Mouse (Mus musculus): Measurements from ENCODE around the gene Ifi203. TPM values are rescaled to one million over a fixed set of nuclear protein-coding genes. Genes with fewer than 3 reads are reported as not detected.
"Not testable (repeated sequence)": the region's sequence is repeated elsewhere in the genome, so short reads cannot be mapped to it uniquely, and the experiment has no call there.

Gene Ifi203
- polyA plus RNA-seq, 1 experiment from 2014 or later: 2.0 TPM

DNA sequence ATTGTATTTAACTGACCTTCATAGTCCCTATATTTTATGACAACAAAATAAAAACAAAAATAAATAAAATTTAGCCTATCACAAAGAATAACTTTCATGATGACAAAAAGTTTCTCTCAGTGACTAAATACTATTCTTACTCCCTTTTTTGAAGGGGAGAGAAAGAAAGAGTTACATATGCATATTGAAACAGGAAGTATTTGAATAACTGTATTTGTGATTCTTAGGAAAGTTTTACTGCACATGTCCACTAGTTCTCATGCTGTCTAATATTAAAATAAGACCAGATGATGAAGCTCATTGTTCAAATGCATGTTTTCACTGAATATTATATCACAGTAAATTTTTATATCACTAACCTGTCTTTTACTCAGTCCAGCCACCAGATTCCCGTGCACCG lies 950 bp downstream of the Ifi203 start:
- H3K4me3 ChIP-seq (replicated peaks); H3K9me3 ChIP-seq (replicated peaks); H3K9ac ChIP-seq; H3K4me2 ChIP-seq; H3K27me3 ChIP-seq; H3K36me3 ChIP-seq; ATAC-seq (replicated peaks; ENCODE audit: low FRiP score); H3K4me1 ChIP-seq; H3K27ac ChIP-seq: not testable (repeated sequence)
- 93% methylated on average over 2 of the region's 2 CpGs for WGBS

DNA sequence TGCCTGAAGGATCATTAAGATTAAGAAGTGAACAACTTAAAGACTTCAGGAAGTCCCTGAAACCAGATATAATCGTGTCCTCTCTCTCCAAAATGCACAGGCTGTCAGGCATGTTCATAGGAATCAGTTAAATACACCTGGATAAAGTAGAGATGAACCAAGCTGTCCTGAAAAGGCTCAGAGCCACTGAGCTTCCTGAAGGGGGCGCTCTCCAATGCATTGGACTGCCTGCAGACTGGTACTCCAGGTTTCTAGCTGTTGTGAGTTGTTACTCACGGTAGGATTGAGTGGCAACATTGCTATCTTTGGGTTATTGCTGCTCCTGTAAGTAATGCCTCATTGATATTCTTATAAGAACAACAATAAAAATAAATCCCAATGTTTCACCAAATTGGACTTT lies 23.2 kb downstream of the Ifi203 start:
- not testable (repeated sequence) for H3K9ac ChIP-seq; H3K36me3 ChIP-seq; H3K27me3 ChIP-seq; H3K4me2 ChIP-seq; H3K4me3 ChIP-seq (replicated peaks); H3K4me1 ChIP-seq; ATAC-seq (replicated peaks; ENCODE audit: low FRiP score); H3K9me3 ChIP-seq (replicated peaks); H3K27ac ChIP-seq
- WGBS: 67% methylated on average over 3 of the region's 3 CpGs

DNA sequence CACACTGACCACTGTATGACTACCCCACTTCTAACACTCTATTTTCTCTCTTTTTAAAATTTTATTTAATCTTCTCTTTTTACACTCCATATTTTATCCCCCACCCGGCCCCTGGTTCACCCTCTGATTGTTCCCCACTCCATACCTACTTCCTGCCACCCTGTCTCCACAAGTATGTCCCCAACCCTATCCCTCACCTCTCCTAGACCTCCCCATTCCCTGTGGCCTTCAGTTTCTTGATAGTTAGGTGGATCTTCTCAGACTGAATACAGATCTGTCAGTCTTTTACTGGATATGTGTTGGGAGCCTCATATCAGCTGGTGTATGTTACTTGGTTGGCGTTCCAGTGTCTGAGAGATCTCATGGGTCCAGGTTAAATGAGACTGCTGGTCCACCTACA lies 27.9 kb downstream of the Ifi203 start:
- Histone ChIP-seq H3K9me3 (replicated peaks) (no peaks in the 10 kb centered on the region), H3K9ac (no peak overlapping the region), H3K27ac (no peak overlapping the region), H3K4me1 (no peaks in the 10 kb centered on the region), H3K36me3 (no peaks in the 10 kb centered on the region), H3K27me3 (no peaks in the 10 kb centered on the region), H3K4me2 (no peak overlapping the region), H3K4me3 (replicated peaks) (no peak overlapping the region)
- 91% methylated on average over 2 of the region's 2 CpGs for WGBS
- ATAC-seq (replicated peaks; ENCODE audit: low FRiP score): no peak

DNA sequence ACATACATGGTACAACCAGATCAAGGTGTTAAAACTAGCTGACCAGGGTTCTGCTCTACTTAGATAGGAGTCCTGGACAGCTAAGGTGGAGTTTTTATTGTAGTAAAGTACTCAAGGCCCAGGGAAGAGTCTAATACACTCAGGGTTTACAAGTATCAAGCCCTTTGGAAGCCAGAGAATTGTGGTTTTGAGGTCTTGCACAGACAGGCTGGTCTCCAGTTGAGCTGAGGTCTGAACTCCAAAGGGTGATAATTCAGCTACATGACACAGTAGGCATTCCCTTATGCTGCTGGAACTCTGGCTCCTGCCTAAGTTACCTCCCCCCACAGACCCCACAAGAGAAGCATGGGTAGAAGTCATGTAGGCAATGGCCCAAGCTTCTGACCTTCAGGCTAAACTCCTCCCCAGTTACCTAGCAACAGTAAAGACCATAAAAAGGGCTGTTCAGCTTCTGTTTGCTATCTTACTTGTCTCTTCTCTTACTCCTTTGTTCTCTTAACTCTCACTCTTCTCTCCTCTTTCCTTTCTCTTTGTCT lies 29.1 kb downstream of the Ifi203 start:
- H3K27me3 ChIP-seq; H3K27ac ChIP-seq; H3K9ac ChIP-seq; H3K4me3 ChIP-seq (replicated peaks); H3K4me1 ChIP-seq; H3K4me2 ChIP-seq; H3K36me3 ChIP-seq; H3K9me3 ChIP-seq (replicated peaks); ATAC-seq (replicated peaks; ENCODE audit: low FRiP score): not testable (repeated sequence)

DNA sequence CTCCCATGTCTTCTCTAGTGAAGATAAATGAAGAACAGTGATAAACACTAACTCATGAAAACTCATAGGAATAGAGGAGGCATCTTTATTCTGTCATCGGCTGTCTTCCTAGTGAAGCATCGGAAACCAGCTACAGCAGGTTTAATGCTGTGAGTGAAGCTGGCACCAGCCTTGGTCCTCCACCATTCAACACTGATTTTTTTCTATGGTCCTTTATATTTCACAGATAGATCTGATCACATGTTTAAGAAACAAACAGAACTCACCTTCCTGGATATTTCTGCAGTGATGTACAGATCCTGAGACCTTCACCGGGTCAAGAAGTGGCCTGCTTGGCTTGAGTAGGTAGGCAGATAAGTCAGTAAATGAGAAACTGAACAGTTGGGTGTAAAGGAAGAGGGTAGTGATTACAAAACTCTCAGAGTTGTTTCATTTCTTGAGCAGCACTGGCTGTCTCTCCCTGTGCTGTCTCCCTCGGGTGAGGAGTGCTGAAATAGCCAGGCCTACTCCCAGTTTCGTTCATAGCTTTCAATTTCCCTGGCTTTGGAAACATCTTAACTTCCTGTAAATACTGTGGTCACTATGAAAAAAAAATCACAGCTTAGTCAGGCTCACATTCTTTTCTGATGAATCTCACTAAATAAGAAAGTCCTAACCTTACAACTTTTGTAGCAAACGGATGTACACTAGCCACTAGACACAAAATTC lies 29.8 kb downstream of the Ifi203 start, which contains the start of gene Ifi211:
Gene Ifi211, minus strand, starts transcription at position 499 of the 708 bp plus-strand sequence.
- not testable (repeated sequence) for H3K4me2 ChIP-seq; H3K4me3 ChIP-seq (replicated peaks); ATAC-seq (replicated peaks; ENCODE audit: low FRiP score); H3K36me3 ChIP-seq; H3K27me3 ChIP-seq; H3K27ac ChIP-seq; H3K9me3 ChIP-seq (replicated peaks); H3K9ac ChIP-seq; H3K4me1 ChIP-seq
- 78% methylated on average over 6 of the region's 6 CpGs for WGBS

DNA sequence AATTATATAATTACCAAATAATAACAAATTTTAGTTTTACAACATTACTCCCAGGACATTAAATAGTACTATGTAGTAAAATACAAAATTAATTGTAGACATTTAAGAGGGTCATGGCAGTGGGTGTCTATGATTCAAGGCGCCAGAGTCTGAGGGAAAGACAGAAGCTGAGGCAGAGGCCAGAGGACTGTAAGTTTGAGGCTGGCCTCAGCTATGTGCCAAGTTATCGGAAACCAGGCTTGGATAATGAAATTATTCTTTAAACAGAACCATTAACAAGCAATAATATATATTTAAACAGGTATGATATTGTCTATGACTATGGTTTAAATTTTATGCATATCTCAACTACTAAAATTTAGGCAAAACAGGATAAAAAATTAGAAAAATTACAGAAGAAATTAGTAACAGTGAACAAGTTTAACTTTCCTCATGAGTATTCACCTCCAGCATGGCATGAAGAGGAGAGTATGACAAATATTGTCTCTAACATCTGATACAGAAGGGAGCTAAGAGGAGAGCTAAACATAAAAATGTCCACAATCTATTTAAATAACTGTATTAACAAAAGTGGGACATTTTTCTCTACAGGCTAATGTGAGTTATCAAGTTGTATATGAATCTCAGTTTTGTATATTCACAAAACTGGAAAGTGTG lies 30.5 kb downstream of the Ifi203 start:
- ATAC-seq (replicated peaks; ENCODE audit: low FRiP score): no peak
- 85% methylated on average over 2 of the region's 2 CpGs for WGBS

DNA sequence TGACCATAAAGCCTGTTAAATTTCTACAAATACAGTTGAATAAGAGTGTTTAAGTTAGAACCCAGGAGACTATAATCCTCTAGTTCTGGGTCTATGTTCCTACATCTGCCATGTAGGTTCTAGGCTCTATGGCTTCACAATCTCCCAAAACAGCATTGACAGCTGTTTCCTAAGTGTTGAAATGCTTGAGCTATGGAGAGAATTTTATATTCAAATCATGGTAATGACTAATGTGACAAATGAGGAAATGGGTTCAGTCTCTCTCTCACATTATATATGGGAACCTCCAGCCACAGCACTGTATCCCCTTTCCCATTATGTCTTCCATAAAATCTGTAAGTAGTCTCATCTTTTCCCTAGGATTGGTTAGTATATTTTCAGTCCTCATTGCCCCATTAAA lies 34.1 kb downstream of the Ifi203 start:
- not testable (repeated sequence) for H3K4me3 ChIP-seq (replicated peaks); H3K4me1 ChIP-seq; H3K27me3 ChIP-seq; H3K9ac ChIP-seq; H3K36me3 ChIP-seq; ATAC-seq (replicated peaks; ENCODE audit: low FRiP score); H3K27ac ChIP-seq; H3K4me2 ChIP-seq; H3K9me3 ChIP-seq (replicated peaks)

More for the DNA sequence above, 30.5 kb downstream of the Ifi203 start:
- Histone ChIP-seq H3K4me2 (no peak overlapping the region), H3K4me3 (replicated peaks) (no peak overlapping the region), H3K9ac (no peak overlapping the region), H3K36me3 (no peaks in the 10 kb centered on the region), H3K4me1 (no peaks in the 10 kb centered on the region), H3K9me3 (replicated peaks) (no peaks in the 10 kb centered on the region), H3K27me3 (no peaks in the 10 kb centered on the region), H3K27ac (no peak overlapping the region)

DNA sequence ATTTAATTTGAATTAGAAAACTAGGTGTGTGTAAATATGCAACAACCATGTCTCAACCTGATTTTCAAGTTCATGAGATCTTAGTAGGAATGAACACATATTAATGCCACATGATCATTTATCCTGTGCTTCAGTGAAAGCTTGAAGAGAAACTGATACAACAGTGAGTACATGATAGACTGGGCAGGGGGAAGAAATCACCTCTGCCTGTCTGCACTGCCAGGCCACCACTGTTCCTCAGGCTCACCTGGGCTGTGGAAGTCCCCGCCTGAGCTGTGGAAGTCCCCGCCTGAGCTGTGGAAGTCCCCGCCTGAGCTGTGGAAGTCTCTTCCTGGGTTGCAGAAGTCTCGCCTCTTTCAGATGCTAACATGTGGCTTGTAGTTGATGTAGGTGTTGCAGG lies 36.6 kb downstream of the Ifi203 start:
- H3K9ac ChIP-seq; H3K9me3 ChIP-seq (replicated peaks); ATAC-seq (replicated peaks; ENCODE audit: low FRiP score); H3K27me3 ChIP-seq; H3K4me1 ChIP-seq; H3K36me3 ChIP-seq; H3K4me3 ChIP-seq (replicated peaks); H3K4me2 ChIP-seq; H3K27ac ChIP-seq: not testable (repeated sequence)
- WGBS: 92% methylated on average over 4 of the region's 4 CpGs

DNA sequence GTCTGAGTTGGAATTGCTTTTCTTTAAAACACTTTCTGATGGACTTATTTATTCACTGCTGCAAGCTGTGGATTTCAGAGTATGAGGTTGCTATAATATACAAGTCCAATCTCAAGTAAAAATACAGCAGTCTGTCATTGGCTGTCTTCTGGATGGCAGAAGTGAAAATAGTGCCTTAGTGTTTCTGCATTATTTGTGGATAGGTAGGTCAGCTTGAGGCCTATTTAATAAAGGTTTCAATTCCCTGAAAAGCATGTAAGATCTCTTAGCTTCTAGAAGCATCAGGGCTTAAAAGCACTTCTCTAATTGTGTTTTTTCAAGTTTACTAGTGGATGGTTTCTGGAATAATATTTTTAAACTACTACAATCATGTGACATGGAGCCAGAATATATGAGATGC lies 52.7 kb downstream of the Ifi203 start:
- not testable (repeated sequence) for H3K4me3 ChIP-seq (replicated peaks); H3K4me2 ChIP-seq; H3K9ac ChIP-seq; H3K9me3 ChIP-seq (replicated peaks); ATAC-seq (replicated peaks; ENCODE audit: low FRiP score); H3K4me1 ChIP-seq; H3K27ac ChIP-seq; H3K27me3 ChIP-seq; H3K36me3 ChIP-seq

DNA sequence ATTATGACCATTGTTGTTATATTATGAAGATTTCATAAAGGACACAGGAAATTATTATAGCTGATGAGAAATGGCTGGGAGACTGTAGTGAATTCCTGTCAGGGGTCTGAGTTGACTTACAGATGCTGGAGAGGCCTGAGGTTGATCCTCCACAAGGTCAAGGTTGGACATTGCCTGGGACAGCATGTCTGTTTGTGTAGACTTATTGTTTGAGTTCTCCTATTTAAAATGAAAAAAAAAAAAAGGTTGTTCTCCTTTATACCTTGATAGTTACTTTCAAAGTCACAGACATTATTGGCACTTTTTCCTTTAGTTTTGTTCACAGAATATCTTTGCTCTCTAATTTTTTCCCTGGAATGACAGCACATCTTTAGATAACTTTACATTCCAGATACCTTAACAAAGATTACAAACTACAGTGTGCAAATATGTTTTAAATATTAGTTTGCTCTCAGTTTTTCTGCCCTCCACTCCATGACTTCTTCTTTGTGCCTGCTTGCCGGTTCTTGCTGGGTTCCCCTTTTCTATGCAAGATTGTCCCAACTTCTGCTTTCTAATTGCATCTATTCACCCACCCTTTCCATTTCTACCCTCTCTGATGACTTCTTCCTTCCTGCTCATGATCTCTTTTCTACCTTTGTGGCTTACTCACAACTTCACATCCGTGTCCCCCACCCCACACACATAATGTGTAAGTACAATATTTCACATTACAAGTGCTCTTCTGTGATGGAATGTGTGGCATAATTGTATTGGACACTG lies 55.3 kb downstream of the Ifi203 start:
- not testable (repeated sequence) for ATAC-seq (replicated peaks; ENCODE audit: low FRiP score); H3K9me3 ChIP-seq (replicated peaks); H3K4me3 ChIP-seq (replicated peaks); H3K36me3 ChIP-seq; H3K4me1 ChIP-seq; H3K27ac ChIP-seq; H3K4me2 ChIP-seq; H3K27me3 ChIP-seq; H3K9ac ChIP-seq
- 100% methylated on average over 1 of the region's 2 CpGs for WGBS

DNA sequence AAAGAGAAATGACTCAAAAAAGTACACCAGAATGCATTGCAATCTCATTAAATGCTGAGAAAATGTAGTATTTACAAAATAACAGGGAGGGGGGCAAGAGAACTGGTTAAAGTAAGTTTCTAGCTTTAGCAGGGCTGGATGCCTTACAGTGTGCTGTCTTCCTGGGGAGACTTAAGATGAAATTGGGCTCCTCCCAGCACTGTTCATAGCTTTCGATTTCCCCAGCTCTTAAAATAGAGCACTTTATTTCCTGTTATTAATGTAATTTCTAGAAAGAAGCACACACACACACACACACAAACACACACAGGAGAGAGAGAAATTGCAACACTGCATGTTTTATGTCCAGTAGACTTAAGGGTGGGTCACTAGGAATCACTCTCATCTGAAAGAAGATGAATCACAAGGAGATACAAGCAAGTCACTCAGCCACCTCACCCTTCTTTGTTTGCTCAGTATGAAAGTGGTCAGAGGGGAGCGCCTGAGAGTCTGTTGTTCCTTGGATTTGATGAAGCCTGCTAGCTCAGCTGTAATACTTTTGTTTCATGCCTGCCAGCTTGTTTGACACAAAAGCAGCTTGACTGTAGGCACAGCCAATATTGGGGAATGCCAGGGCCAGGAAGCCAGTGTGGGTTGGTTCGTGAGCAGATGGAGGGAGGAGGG lies 62.3 kb downstream of the Ifi203 start:
- not testable (repeated sequence) for H3K27ac ChIP-seq; H3K27me3 ChIP-seq; H3K4me1 ChIP-seq; H3K4me3 ChIP-seq (replicated peaks); H3K36me3 ChIP-seq; H3K4me2 ChIP-seq; H3K9me3 ChIP-seq (replicated peaks); H3K9ac ChIP-seq; ATAC-seq (replicated peaks; ENCODE audit: low FRiP score)
- 71% methylated on average over 3 of the region's 3 CpGs for WGBS
